Mouse (Mus musculus) WW6 (cell line): ENCODE measurements around the gene Grb2.
A peak's percentile ranks its signal among the peaks of the same experiment; 100 is the strongest.

ENCODE experiments used
- DNase-seq: peaks from one replicate; pipeline ENCODE4 v3.0.0-alpha.2; 2013; ENCODE audit warnings: low read depth, low spot score

Grb2 gene

DNA sequence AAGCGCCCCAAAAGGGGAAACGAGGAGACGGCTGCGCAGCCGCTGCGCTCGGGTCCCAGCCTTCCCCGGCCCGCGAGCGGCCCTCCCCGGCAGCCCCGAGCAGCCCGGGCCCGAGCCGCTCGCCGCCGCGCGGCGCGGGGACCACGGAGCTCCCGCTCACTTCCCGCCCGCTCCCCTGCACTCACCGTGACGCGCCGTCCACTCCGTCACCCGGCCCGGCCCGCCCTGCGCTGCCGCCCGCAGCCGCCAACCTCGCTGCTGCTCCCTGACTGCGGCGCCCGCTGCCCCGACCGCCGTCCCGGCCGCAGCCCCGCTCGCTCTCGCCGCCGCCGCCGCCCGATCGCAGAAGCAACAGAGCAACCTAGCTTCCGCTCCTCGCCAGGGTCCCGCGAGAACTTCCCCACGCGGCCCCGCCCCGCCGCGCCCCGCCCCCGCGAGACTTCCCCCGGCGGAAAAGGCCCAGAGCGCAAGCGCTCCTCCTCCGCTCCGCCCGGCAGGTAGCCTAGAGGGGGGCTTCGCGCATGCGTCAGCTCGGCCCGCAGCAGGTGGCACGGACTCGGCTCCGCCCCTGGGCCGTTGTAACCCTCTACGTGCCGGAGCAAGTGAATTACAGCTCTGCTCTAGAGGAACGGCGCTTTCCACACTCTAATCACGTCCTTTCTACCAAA, at the start of gene Grb2:
Grb2 (minus strand) TSS at position 389 of the 668 bp plus-strand sequence.
- peak; percentile 99 for DNase-seq

DNA sequence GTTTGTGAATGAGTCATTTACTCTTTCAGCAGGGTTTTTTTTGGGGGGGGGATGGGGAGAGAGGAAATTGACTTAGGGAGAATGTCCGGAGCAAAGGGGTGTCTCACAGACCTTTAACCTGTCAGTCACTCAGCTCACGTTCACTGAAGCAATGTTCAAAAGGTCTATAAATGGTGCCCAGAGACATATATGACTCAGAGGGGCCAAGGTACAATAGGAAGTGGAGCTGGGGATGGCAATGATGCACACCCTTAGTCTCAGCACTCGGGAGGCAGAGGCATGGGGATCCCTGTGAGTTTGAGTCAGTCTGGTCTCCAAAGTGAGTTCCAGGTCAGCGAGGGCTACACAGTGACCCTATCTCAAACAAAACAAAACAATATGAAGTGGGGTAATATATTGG, 45.1 kb upstream of the Grb2 start:
- DNase-seq: no peak

DNA sequence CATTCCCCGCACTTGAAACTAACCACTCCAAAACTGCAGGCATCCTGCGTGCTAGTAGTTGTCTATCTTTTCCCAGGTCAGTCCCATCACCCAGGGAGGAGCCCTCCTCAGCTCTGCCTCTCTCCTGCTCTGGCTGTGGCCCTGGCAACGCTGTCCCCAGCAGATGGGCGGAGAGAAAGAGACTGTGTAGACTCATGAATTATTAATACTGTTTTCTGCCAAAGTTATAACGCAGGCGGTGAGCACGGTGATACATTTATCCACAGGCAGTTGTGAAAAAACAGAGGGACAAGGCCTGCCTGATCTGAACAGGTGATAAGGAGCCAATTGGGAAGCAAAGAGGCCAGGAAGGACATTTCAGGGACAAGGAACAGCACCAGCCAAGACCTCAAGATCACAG, 44.3 kb upstream of the Grb2 start:
- DNase-seq: no peak

GRCm38 (mm10) chr11:115751725-115752124, 43.3 kb upstream of the Grb2 start:
- no peak for DNase-seq

- DNase-seq: no peak
Measured at GRCm38 (mm10) chr11:115749834-115750233, 41.4 kb upstream of the Grb2 start.

- no peak for DNase-seq
Measured at GRCm38 (mm10) chr11:115747351-115747750, 39.0 kb upstream of the Grb2 start.

DNA sequence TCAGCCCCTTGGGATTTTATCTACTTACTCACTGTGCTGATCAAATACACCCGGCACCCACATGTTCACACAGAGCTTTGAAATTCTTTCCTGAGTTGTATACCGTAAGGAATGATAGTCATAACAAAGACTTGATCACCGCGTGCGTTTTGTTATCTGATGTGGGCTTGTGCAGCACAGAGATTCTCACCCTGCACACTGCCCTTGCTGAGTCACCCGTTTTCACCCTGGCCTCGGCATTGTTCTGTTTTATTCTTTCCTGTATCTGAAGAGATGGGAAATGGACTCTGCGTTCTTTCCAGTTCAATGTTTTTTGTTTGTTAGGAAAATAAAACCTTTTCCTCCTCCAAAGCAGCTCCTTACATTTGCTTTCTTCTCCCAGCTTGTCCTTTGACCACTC, 38.4 kb upstream of the Grb2 start:
- no peak for DNase-seq

GRCm38 (mm10) chr11:115746109-115746508, 37.7 kb upstream of the Grb2 start:
- no peak for DNase-seq

GRCm38 (mm10) chr11:115744385-115744784, 36.0 kb upstream of the Grb2 start:
- no peak for DNase-seq

GRCm38 (mm10) chr11:115742926-115743325, 34.5 kb upstream of the Grb2 start:
- no peak for DNase-seq

DNA sequence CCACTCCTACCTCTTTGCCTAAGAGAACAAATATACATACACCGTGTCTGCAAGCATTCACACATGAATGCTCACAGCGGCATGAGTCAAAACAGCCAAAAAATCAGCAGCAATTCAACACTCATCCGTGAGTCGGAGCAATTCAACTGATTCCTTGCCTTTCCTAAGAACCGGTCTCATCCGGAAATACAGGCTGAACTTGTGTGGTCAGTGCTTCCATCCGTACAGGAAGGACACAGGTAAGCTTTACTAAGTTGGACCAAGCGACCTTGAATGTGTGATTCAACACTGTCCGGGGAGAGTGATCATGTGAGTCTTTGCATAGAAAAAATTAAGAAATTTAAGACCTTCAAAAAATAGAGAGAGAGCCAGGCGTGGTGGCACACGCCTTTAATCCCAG, 32.7 kb upstream of the Grb2 start:
- no peak for DNase-seq

DNA sequence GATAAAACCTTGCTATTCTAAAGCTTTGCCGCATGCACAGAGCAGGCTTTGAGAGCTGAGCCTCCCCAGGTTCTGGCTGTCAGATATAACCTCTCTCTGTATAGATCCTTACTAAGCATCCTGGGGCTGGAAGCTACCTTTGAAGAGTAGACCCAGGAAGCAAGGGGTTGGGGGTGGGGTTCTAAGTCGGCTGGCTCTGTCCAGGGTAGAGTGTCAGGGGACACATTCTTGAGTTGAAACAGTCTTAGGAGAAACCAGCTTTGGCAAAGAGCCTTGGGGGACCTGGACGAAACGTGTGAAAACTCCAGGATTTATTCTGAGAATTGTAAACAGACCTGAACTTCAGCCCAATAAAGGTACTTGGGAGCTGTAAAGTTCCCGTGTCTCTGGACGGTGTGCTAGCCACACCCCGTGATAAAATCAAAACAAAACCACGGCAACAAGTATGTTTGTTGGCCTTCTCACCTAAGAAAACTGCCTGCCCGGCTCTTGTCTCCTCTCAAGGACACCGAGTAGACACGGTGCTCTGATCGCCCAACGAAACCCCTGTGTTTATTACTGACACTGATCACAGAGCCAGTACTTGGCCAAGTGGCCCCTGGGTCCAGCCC, 30.0 kb upstream of the Grb2 start:
- DNase-seq: no peak

- no peak for DNase-seq
Measured at GRCm38 (mm10) chr11:115737608-115738208, 29.3 kb upstream of the Grb2 start.

DNA sequence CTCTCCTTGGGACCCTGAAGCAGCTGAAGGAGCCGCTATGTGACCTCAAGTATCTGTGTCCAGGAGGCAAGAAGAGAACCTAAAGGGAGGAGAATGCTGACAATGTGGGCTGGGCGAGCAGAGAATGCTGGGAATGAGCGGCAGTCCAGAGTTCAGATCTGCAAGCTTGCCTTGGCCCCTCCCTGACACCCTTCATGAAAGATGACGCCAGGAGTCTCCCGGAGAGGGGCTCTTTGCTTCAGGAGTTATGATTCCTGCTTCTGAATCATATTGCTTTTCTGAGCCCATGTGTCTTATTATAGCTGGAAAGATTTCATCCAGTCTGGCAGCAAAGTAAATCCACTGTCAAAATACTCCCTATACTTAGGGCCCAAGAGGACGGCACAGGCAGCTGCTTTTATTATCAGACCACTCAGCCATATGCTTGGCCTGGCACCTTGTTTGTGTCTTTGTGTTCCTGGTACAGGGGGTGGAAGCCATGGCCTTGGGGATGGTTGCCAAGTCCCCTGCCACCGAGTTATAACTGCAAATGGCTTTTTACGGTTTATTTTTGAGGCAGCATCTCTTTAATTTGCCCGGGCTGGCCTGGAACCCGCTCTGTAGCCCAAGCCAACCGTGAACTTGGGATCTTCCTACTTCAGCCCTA, 25.8 kb upstream of the Grb2 start:
- no peak for DNase-seq

GRCm38 (mm10) chr11:115723231-115723630, 14.8 kb upstream of the Grb2 start:
- DNase-seq: no peak

DNA sequence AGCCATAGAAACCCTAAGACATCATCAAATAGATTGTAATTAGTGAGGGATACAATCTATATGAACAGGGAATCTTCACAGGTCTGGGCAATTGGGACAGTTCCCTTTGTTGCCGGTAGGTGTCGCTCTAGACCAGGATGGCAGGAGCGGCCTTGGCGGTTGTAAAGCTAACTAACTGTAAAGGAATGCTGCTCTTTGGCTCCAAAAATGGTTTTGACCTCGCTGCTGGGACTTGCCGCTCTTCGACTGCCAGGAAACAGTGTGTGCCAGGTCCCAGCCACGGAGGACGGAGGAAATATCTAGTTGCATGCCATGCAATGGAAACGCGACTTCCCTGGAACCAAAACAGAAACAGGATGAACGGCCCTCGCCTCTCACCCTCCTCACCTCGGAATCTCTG, 14.2 kb upstream of the Grb2 start:
- no peak for DNase-seq

DNA sequence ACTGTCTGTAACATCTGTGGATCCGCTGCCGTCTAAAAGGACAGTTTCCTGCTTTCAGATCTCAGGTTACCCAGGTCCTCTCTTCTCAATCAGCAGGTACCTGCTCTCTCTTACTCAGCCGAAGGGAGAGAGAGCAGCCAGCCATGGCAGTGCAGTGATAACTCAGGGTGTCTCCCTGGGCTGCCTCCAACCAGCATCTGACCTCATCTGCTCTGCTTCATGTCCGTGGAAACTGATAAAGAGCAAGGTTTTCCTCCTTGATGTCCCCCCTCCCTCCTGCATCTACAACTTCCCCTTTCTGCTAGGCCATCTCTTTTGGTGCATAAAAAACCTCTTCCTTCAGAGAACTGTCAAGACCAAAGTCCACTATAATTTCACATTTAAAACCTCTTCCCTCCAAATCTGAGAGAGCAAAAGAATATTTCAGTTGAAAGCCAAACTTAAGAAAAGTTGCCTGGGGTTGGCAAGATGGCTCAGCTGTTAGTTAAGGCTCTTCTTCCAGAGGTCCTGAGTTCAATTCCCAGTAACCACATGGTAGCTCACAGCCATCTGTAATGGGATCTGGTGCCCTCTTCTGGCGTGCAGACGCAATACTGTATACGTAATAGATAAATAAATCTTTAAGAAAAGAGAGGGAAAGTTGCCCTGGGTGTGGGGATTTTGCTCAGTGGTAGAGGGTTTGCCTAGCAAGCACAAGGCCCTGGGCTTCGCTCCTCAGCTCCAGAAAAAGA, 9.4 kb upstream of the Grb2 start:
- DNase-seq: no peak

GRCm38 (mm10) chr11:115716410-115717338, 8.3 kb upstream of the Grb2 start:
- no peak for DNase-seq

- no peak for DNase-seq
Measured at GRCm38 (mm10) chr11:115714491-115714890, 6.1 kb upstream of the Grb2 start.

DNA sequence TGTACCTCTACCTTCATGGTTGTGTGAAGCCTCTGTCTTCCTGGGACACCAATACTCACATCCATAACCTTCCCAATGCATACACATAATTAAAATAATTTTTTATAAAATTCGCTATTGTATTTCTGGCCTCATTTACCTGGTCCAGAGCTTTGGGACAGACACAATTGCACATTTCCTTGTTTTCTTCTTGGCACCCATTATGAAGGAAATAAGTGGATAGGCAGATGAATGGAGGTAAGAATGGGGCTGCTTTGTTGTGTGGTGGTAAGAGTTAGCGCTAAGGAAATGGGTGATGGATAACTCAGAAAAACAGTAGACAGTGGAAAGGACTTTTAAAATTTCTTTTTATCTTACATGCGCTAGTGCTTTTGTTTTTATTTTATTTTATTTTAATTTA, 5.0 kb upstream of the Grb2 start:
- DNase-seq: no peak
